Mouse (Mus musculus) lung, embryonic 14.5 days (tissue): Measurements from ENCODE around the gene Zmiz2. TPM values are rescaled to one million over a fixed set of nuclear protein-coding genes. Genes with fewer than 3 reads are reported as not detected.
"Not testable (repeated sequence)": the region's sequence is repeated elsewhere in the genome, so short reads cannot be mapped to it uniquely, and the experiment has no call there.

ENCODE experiments used
- ATAC-seq: fragments of 200-750 bp; cut with Nextera tagmentation; 2 replicates; pipeline ENCODE4 v1.8.0; 2017; ENCODE audit warnings: mild to moderate bottlenecking, moderate TSS enrichment, moderate library complexity; ENCODE audit not compliant: insufficient read depth
- DNase-seq: peaks from one replicate; pipeline ENCODE4 v3.0.0-alpha.2; 2015
- H3K27ac ChIP-seq: fragments of 300-500 bp; sonication (generic); 2 replicates; pipeline ENCODE4 v1.5.1; 2014; ENCODE audit warnings: low read depth, mild to moderate bottlenecking, moderate library complexity
- H3K27me3 ChIP-seq: fragments of 300-500 bp; sonication (generic); 2 replicates; pipeline ENCODE4 v1.6.1; 2014; ENCODE audit warnings: low read length, control low read depth; ENCODE audit not compliant: insufficient read depth
- H3K36me3 ChIP-seq: fragments of 300-500 bp; sonication (generic); 2 replicates; pipeline ENCODE4 v1.6.1; 2014; ENCODE audit warnings: control low read depth; ENCODE audit not compliant: insufficient read depth
- H3K4me1 ChIP-seq: fragments of 300-500 bp; sonication (generic); 2 replicates; pipeline ENCODE4 v1.6.1; 2014; ENCODE audit warnings: antibody characterized with exemption, control low read depth; ENCODE audit not compliant: insufficient read depth
- H3K4me2 ChIP-seq: fragments of 300-500 bp; sonication (generic); 2 replicates; pipeline ENCODE4 v1.6.1; 2014; ENCODE audit warnings: mild to moderate bottlenecking
- H3K4me3 ChIP-seq: fragments of 300-500 bp; sonication (generic); 2 replicates; pipeline ENCODE4 v1.5.1; 2014; ENCODE audit warnings: low read depth, low read length
- H3K9ac ChIP-seq: fragments of 300-500 bp; sonication (generic); 2 replicates; pipeline ENCODE4 v1.6.1; 2014
- H3K9me3 ChIP-seq: fragments of 300-500 bp; sonication (generic); 2 replicates; pipeline ENCODE4 v1.6.1; 2016; ENCODE audit warnings: low read depth, low read length, control low read depth
- CTCF ChIP-seq: IDR thresholded peaks from 2 replicates; pipeline ENCODE4 v1.5.1; 2016; ENCODE audit warnings: antibody characterized with exemption, low read depth
- WGBS: fragments of 180-500 bp; shearing (Covaris S2); extraction: QIAGEN DNeasy Blood & Tissue Kit; methylation state at CpG from one replicate; pipeline ENCODE4 v1.1.7; 2014; 5-methylcytosine and 5-hydroxymethylcytosine counted together
- polyA plus RNA-seq: library from polyadenylated mRNA; unstranded; fragments of >200 nt; fragmentation: Nextera tagmentation; extraction: Ambion mirVana; gene quantifications from 2 replicates; pipeline ENCODE4 v1.2.1, GENCODE M21; 2014

Gene Zmiz2
- polyA plus RNA-seq, 1 experiment from 2014 or later: 12.9 TPM

- Histone ChIP-seq H3K36me3 (peaks cover 34% of the 10 kb centered on the region), H3K4me1 (no peaks in the 10 kb centered on the region), H3K27me3 (no peaks in the 10 kb centered on the region), H3K9ac (peak overlapping the region; percentile 99), H3K4me3 (peak overlapping the region; percentile 95), H3K4me2 (peak overlapping the region; percentile 94), H3K27ac (peak overlapping the region; percentile 99), H3K9me3 (no peaks in the 10 kb centered on the region)
- DNase-seq: peak; percentile 98
- peak; percentile 92 for ATAC-seq
- TF ChIP-seq CTCF: no peak
- under 1% methylated on average over 94 of the region's 102 CpGs for WGBS
Measured at GRCm38 (mm10) chr11:6415551-6416404, 26.9 kb downstream of the Zmiz2 start.

GRCm38 (mm10) chr11:6416405-6417034, 27.6 kb downstream of the Zmiz2 start:
- Histone ChIP-seq H3K27ac (peak overlapping the region; percentile 99), H3K4me3 (peak overlapping the region; percentile 95), H3K36me3 (peaks cover 39% of the 10 kb centered on the region), H3K9me3 (no peaks in the 10 kb centered on the region), H3K9ac (peak overlapping the region; percentile 99), H3K4me1 (no peaks in the 10 kb centered on the region), H3K4me2 (peak overlapping the region; percentile 94), H3K27me3 (no peaks in the 10 kb centered on the region)
- ATAC-seq: peak; percentile 52
- peak; percentile 86 for DNase-seq
- TF ChIP-seq CTCF: no peak
- under 1% methylated on average over 30 of the region's 30 CpGs for WGBS

- ATAC-seq (no peak), DNase-seq (no peak)
- no peak for TF ChIP-seq CTCF
- H3K9me3 ChIP-seq: no peaks in the 10 kb centered on the region
- H3K4me2 ChIP-seq: peak overlapping the region; percentile 94
- H3K4me3 ChIP-seq: peak overlapping the region; percentile 95
- 33% methylated on average over 2 of the region's 2 CpGs for WGBS
- H3K27ac ChIP-seq: no peak overlapping the region
- peak overlapping the region; percentile 99 for H3K9ac ChIP-seq
- peaks cover 39% of the 10 kb centered on the region for H3K36me3 ChIP-seq
- no peaks in the 10 kb centered on the region for H3K4me1 ChIP-seq
- H3K27me3 ChIP-seq: no peaks in the 10 kb centered on the region
Measured at GRCm38 (mm10) chr11:6417069-6417468, 28.2 kb downstream of the Zmiz2 start.

GRCm38 (mm10) chr11:6417490-6417889, 28.6 kb downstream of the Zmiz2 start:
- ATAC-seq: no peak
- Histone ChIP-seq H3K4me3 (peak overlapping the region; percentile 95), H3K4me2 (peak overlapping the region; percentile 94), H3K27me3 (no peaks in the 10 kb centered on the region), H3K9ac (peak overlapping the region; percentile 99), H3K4me1 (no peaks in the 10 kb centered on the region), H3K9me3 (no peaks in the 10 kb centered on the region), H3K27ac (no peak overlapping the region), H3K36me3 (peaks cover 42% of the 10 kb centered on the region)
- no peak for TF ChIP-seq CTCF
- DNase-seq: no peak

GRCm38 (mm10) chr11:6418751-6419150, 29.9 kb downstream of the Zmiz2 start:
- no peak for ATAC-seq
- no peak overlapping the region for H3K9ac ChIP-seq
- H3K4me3 ChIP-seq: peak overlapping the region; percentile 95; the same call in 1 of the 2 replicates
- no peak for DNase-seq
- no peaks in the 10 kb centered on the region for H3K9me3 ChIP-seq
- no peaks in the 10 kb centered on the region for H3K27me3 ChIP-seq
- WGBS: 74% methylated on average over 5 of the region's 5 CpGs
- peaks cover 51% of the 10 kb centered on the region for H3K36me3 ChIP-seq
- peak overlapping the region; percentile 94 for H3K4me2 ChIP-seq
- no peak overlapping the region for H3K27ac ChIP-seq
- H3K4me1 ChIP-seq: no peaks in the 10 kb centered on the region
- no peak for TF ChIP-seq CTCF

DNA sequence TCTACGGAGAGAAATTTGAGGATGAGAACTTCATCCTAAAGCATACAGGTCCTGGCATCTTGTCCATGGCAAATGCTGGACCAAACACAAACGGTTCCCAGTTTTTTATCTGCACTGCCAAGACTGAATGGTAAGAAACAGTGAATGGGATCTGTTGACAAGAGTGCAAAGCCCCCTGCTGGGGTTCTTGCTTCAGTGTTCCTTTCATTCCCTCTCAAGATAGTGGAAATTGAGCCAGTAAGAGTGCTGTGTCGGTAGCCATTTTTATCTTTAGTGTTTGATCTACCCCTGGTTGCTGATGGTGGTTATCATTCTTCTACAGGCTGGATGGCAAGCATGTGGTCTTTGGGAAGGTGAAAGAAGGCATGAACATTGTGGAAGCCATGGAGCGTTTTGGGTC, 30.3 kb downstream of the Zmiz2 start:
- H3K4me1 ChIP-seq, H3K27me3 ChIP-seq, H3K27ac ChIP-seq, DNase-seq, H3K4me2 ChIP-seq, ATAC-seq, H3K9ac ChIP-seq, H3K9me3 ChIP-seq, H3K4me3 ChIP-seq: not testable (repeated sequence)
- 60% methylated on average over 4 of the region's 4 CpGs for WGBS
- peaks cover 52% of the 10 kb centered on the region for H3K36me3 ChIP-seq

- WGBS: 15% methylated on average over 1 of the region's 1 CpGs
Measured at GRCm38 (mm10) chr11:6420283-6420703, 31.4 kb downstream of the Zmiz2 start.

More at GRCm38 (mm10) chr11:6420283-6420703, 31.4 kb downstream of the Zmiz2 start:
- no peaks in the 10 kb centered on the region for H3K27me3 ChIP-seq
- no peak overlapping the region for H3K9ac ChIP-seq
- no peaks in the 10 kb centered on the region for H3K4me1 ChIP-seq
- H3K9me3 ChIP-seq: no peaks in the 10 kb centered on the region
- DNase-seq (no peak), ATAC-seq (no peak)
- TF ChIP-seq CTCF: no peak
- no peak overlapping the region for H3K4me3 ChIP-seq
- H3K4me2 ChIP-seq: no peak overlapping the region
- no peak overlapping the region; the same call in 1 of the 2 replicates for H3K27ac ChIP-seq
- peaks cover 60% of the 10 kb centered on the region for H3K36me3 ChIP-seq
